Mouse (Mus musculus): ENCODE data around the gene Ap3d1. TPM values are rescaled to one million over a fixed set of nuclear protein-coding genes. Genes with fewer than 3 reads are reported as not detected.

The Ap3d1 gene
- polyA plus RNA-seq, 1 experiment from 2014 or later = 80.6 TPM

DNA sequence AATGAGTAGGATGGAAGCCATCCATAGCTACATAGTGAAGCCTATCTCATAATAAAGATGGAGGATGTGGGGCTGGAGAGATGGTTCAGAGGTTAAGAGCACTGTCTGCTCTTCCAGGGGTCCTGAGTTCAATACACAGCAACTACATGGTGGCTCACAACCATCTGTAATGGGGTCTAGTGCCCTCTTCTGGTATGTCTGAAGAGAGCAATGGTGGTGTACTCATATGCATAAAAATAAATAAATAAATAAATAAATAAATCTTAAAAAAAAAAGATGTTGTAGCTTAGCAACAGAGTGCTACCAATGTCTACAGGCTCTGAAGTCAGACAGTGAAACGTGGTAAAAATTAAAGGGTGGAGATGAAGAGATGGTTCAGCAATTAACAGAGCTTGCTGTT lies 3.4 kb downstream of the Ap3d1 start:
- H3K27ac ChIP-seq (ENCODE audit: low read depth, low read length) = no peak overlapping the region
- H3K9ac ChIP-seq (ENCODE audit: low read depth, low read length) = no peak overlapping the region
- H3K4me3 ChIP-seq (ENCODE audit: low read length) = no peak overlapping the region
- H3K4me1 ChIP-seq (ENCODE audit: control insufficient read depth, insufficient read depth, low read length) = peaks cover 21% of the 10 kb centered on the region
- H3K27me3 ChIP-seq (ENCODE audit: control insufficient read depth, insufficient read depth, low read length) = no peaks in the 10 kb centered on the region
- no peak for ATAC-seq (ENCODE audit: low FRiP score, low TSS enrichment)
- 82% methylated on average over 1 of the region's 1 CpGs for WGBS
- peaks cover 6% of the 10 kb centered on the region for H3K36me3 ChIP-seq (ENCODE audit: control insufficient read depth, insufficient read depth, low read length)
- H3K4me2 ChIP-seq (replicated peaks; ENCODE audit: low read depth, low read length) = no peak overlapping the region
- no peaks in the 10 kb centered on the region for H3K9me3 ChIP-seq (ENCODE audit: control insufficient read depth, low read length)

DNA sequence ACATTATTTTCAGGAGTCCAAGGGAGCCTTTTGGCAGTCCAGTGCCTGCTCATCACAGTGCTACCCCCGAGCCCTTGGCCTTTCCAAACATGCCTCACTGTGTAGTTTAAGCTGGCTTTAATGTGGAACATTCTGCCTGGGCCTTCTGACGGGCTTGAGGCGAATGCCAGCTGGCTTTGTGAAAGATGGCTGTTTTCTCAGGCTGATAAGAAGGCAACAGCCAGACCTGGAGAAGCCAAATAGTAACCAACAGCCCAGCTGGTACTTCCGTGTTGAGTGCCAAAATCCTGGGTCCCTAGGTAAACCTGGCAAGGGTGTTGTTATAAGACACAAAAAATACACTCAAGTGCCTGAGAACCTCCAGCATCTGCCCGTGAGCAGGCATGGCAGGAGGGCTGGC lies 5.3 kb downstream of the Ap3d1 start:
- no peak overlapping the region for H3K27ac ChIP-seq (ENCODE audit: low read depth, low read length)
- no peak overlapping the region for H3K4me2 ChIP-seq (replicated peaks; ENCODE audit: low read depth, low read length)
- no peaks in the 10 kb centered on the region for H3K9me3 ChIP-seq (ENCODE audit: control insufficient read depth, low read length)
- no peak for ATAC-seq (ENCODE audit: low FRiP score, low TSS enrichment)
- H3K9ac ChIP-seq (ENCODE audit: low read depth, low read length) = no peak overlapping the region
- H3K36me3 ChIP-seq (ENCODE audit: control insufficient read depth, insufficient read depth, low read length) = peaks cover 21% of the 10 kb centered on the region
- WGBS = 78% methylated on average over 5 of the region's 5 CpGs
- peaks cover 16% of the 10 kb centered on the region for H3K4me1 ChIP-seq (ENCODE audit: control insufficient read depth, insufficient read depth, low read length)
- no peaks in the 10 kb centered on the region for H3K27me3 ChIP-seq (ENCODE audit: control insufficient read depth, insufficient read depth, low read length)
- no peak overlapping the region for H3K4me3 ChIP-seq (ENCODE audit: low read length)

DNA sequence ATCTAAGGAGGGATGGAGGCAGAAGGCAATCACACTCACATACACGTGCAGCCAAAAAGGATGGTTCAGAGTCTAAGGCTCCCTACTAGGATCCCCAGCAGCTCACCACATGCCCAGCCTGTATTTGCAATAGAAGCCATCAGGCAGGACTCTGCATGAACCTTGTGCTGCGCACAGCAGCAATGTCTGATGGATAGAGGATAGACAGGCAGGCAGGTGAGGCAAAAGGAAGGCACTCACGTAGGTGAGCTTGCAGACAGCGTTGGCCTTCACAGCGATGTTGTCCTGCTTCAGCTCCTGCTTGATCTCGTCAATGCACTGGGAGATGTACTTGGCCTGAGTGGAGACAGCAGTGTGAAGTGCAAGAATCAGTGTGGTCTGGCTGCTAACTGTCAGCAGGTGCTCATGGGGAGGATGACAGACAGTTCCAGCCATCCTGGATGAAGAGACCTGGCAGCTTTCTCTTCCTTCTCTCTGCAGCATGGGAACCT lies 9.4 kb downstream of the Ap3d1 start:
- no peaks in the 10 kb centered on the region for H3K27me3 ChIP-seq (ENCODE audit: control insufficient read depth, insufficient read depth, low read length)
- ATAC-seq (ENCODE audit: low FRiP score, low TSS enrichment) = no peak
- H3K9me3 ChIP-seq (ENCODE audit: control insufficient read depth, low read length) = no peaks in the 10 kb centered on the region
- peaks cover 60% of the 10 kb centered on the region for H3K36me3 ChIP-seq (ENCODE audit: control insufficient read depth, insufficient read depth, low read length)
- 96% methylated on average over 6 of the region's 6 CpGs for WGBS
- H3K4me3 ChIP-seq (ENCODE audit: low read length) = no peak overlapping the region
- no peak overlapping the region for H3K9ac ChIP-seq (ENCODE audit: low read depth, low read length)
- no peaks in the 10 kb centered on the region for H3K4me1 ChIP-seq (ENCODE audit: control insufficient read depth, insufficient read depth, low read length)
- H3K4me2 ChIP-seq (replicated peaks; ENCODE audit: low read depth, low read length) = no peak overlapping the region
- no peak overlapping the region for H3K27ac ChIP-seq (ENCODE audit: low read depth, low read length)

DNA sequence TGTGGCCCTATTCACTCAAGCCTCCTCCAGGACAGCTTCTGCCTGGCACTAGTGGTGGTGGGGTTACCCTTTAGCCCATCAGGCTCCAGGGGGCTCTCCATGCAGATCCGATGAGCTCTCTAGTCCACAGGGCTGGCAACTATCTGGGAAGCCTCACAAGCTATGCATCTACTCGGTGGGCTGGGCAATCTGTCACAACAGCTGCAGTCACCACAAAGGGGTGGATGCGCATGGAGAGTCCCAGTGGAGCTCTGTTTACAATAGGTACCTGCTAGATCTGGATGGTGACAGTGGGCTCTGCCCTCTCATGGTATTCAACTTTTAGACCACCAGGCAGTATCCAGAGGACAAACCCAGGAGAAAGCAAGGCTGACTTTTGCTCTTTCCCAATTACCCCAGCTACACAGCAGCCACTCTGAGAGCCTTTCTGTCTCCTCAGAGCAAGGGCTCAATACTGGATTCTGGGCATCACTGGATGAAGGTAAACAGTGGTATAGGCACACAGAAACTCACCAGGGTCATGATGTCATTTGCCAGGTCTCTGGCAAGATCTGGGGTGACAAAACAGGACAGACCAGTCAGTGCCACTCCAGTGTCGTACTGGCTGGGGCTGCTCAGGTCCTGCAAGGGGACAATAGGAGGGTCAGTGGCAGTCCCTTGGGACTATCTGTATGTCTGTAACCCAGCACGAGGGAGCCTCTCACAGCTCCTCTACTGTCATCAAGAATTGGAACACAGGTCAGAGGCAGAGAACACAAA lies 14.5 kb downstream of the Ap3d1 start:
- Histone ChIP-seq H3K27me3 (ENCODE audit: control insufficient read depth, insufficient read depth, low read length) (no peaks in the 10 kb centered on the region), H3K36me3 (ENCODE audit: control insufficient read depth, insufficient read depth, low read length) (peaks cover 92% of the 10 kb centered on the region), H3K4me2 (replicated peaks; ENCODE audit: low read depth, low read length) (no peak overlapping the region), H3K27ac (ENCODE audit: low read depth, low read length) (no peak overlapping the region), H3K9ac (ENCODE audit: low read depth, low read length) (no peak overlapping the region), H3K4me3 (ENCODE audit: low read length) (no peak overlapping the region), H3K9me3 (ENCODE audit: control insufficient read depth, low read length) (no peaks in the 10 kb centered on the region), H3K4me1 (ENCODE audit: control insufficient read depth, insufficient read depth, low read length) (no peaks in the 10 kb centered on the region)
- no peak for ATAC-seq (ENCODE audit: low FRiP score, low TSS enrichment)
- WGBS = 85% methylated on average over 5 of the region's 5 CpGs

DNA sequence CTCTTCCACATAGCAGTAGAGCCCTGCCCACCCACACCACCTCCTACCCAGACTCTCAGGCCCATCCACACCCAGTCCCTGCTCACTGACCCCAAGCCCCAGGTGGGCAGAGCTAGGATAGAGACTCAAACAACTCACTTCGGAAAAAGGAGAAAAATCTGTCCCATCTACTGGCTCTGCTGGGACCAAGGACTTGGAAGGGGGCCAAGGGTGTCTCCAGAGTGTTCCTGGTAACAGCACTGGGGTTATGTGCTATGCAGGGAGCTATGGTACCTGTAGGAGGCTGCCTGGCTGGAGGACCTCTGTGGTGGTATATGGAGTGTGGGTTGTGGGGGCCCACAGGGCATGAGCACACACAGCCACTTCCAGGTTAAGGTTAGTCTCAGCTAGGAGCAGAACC lies 24.8 kb downstream of the Ap3d1 start:
- H3K4me1 ChIP-seq (ENCODE audit: control insufficient read depth, insufficient read depth, low read length) = no peaks in the 10 kb centered on the region
- no peak overlapping the region for H3K9ac ChIP-seq (ENCODE audit: low read depth, low read length)
- H3K27ac ChIP-seq (ENCODE audit: low read depth, low read length) = no peak overlapping the region
- no peaks in the 10 kb centered on the region for H3K27me3 ChIP-seq (ENCODE audit: control insufficient read depth, insufficient read depth, low read length)
- ATAC-seq (ENCODE audit: low FRiP score, low TSS enrichment) = no peak
- H3K9me3 ChIP-seq (ENCODE audit: control insufficient read depth, low read length) = no peaks in the 10 kb centered on the region
- 95% methylated on average over 1 of the region's 1 CpGs for WGBS
- no peak overlapping the region for H3K4me2 ChIP-seq (replicated peaks; ENCODE audit: low read depth, low read length)
- H3K4me3 ChIP-seq (ENCODE audit: low read length) = no peak overlapping the region
- H3K36me3 ChIP-seq (ENCODE audit: control insufficient read depth, insufficient read depth, low read length) = peaks cover 97% of the 10 kb centered on the region

DNA sequence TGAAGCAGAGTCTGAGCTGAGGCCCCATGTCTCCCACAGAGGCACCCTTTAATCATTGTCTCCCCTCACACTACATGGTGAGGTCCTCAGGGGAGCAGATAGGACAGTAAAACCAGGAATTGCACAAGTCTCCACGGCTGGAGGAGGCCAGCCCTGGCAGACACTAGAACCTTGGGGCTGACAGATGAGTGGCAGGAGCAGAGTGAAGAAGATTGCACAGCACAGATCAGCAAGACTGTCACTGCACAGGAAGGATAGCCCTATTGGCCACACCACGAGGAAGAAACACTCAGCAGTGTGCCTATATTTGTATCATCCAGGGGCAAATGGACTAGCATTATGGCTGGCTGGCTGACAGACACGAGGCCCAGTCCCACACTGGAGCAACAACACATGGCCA lies 31.2 kb downstream of the Ap3d1 start:
- WGBS = 87% methylated on average over 3 of the region's 3 CpGs
- Histone ChIP-seq H3K9ac (ENCODE audit: low read depth, low read length) (no peak overlapping the region), H3K4me1 (ENCODE audit: control insufficient read depth, insufficient read depth, low read length) (no peaks in the 10 kb centered on the region), H3K9me3 (ENCODE audit: control insufficient read depth, low read length) (no peaks in the 10 kb centered on the region), H3K4me3 (ENCODE audit: low read length) (no peak overlapping the region), H3K36me3 (ENCODE audit: control insufficient read depth, insufficient read depth, low read length) (peaks cover 98% of the 10 kb centered on the region), H3K27me3 (ENCODE audit: control insufficient read depth, insufficient read depth, low read length) (no peaks in the 10 kb centered on the region), H3K4me2 (replicated peaks; ENCODE audit: low read depth, low read length) (no peak overlapping the region), H3K27ac (ENCODE audit: low read depth, low read length) (no peak overlapping the region)
- ATAC-seq (ENCODE audit: low FRiP score, low TSS enrichment) = no peak

DNA sequence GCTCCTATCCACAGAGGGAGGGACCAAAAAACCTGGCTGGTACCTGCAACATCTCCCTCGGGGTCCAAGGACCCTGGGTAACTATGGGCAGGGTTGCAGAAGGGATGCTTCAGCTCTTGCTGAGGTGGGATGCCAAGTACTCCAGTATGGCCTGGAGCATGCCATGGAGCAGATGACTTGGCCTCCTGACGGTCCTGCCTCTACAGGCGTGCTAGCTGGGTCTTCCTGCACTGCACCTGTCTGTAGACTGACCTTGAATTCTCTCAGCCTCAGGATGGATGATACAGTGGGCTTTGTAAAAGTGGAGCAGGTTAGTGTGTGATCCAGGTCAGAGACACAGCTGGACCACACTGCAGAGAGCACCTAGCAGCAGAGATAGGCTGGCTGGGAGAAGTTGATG lies 36.6 kb downstream of the Ap3d1 start:
- ATAC-seq (ENCODE audit: low FRiP score, low TSS enrichment) = no peak
- no peaks in the 10 kb centered on the region for H3K9me3 ChIP-seq (ENCODE audit: control insufficient read depth, low read length)
- no peak overlapping the region for H3K4me3 ChIP-seq (ENCODE audit: low read length)
- H3K9ac ChIP-seq (ENCODE audit: low read depth, low read length) = no peak overlapping the region
- WGBS = 83% methylated on average over 3 of the region's 3 CpGs
- no peaks in the 10 kb centered on the region for H3K27me3 ChIP-seq (ENCODE audit: control insufficient read depth, insufficient read depth, low read length)
- peaks cover 15% of the 10 kb centered on the region for H3K4me1 ChIP-seq (ENCODE audit: control insufficient read depth, insufficient read depth, low read length)
- H3K4me2 ChIP-seq (replicated peaks; ENCODE audit: low read depth, low read length) = no peak overlapping the region
- peaks cover 46% of the 10 kb centered on the region for H3K36me3 ChIP-seq (ENCODE audit: control insufficient read depth, insufficient read depth, low read length)
- no peak overlapping the region for H3K27ac ChIP-seq (ENCODE audit: low read depth, low read length)

DNA sequence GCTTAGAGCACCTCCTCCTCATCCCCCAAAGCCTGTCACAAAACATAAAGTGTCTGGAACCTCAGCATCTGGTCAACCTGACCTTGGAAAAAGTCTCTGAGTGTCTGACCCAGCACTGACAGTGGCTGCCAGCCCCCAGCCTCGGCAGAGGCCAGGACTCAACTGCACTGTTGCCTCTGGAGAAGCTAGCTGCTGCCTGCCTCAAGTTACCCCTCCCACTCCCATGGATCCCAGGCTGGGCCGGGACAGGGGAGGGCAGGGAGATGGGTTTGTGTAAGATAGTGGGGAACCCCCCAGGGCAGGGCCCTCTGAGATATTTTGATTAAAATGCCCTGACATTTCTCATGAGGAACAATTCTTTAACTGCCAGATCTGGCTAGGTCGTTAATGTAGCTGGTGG lies 37.0 kb downstream of the Ap3d1 start:
- no peak for ATAC-seq (ENCODE audit: low FRiP score, low TSS enrichment)
- Histone ChIP-seq H3K27ac (ENCODE audit: low read depth, low read length) (no peak overlapping the region), H3K27me3 (ENCODE audit: control insufficient read depth, insufficient read depth, low read length) (no peaks in the 10 kb centered on the region), H3K4me2 (replicated peaks; ENCODE audit: low read depth, low read length) (no peak overlapping the region), H3K9ac (ENCODE audit: low read depth, low read length) (no peak overlapping the region), H3K4me1 (ENCODE audit: control insufficient read depth, insufficient read depth, low read length) (peaks cover 20% of the 10 kb centered on the region), H3K36me3 (ENCODE audit: control insufficient read depth, insufficient read depth, low read length) (peaks cover 42% of the 10 kb centered on the region), H3K9me3 (ENCODE audit: control insufficient read depth, low read length) (no peaks in the 10 kb centered on the region), H3K4me3 (ENCODE audit: low read length) (no peak overlapping the region)
- 68% methylated on average over 3 of the region's 3 CpGs for WGBS

DNA sequence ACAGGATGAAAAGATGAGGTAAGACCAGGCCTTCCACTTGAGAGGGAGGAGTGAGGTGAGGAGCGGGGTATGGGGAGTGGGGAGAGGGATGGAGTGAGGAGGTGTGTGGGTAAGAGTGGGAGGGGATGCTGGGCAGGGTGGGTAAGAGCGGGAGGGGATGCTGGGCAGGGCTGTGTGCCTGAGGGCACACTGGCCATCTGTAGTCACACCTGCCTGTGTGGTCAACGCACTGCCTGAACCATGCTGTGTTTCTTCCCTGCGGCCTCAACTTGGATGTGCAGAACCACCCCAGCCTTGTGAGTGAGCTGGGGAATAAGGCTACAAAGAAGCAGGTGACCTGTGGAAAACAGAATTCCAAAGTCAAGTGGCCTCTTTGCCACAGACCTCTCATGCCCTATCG lies 37.6 kb downstream of the Ap3d1 start:
- Histone ChIP-seq H3K36me3 (ENCODE audit: control insufficient read depth, insufficient read depth, low read length) (peaks cover 36% of the 10 kb centered on the region), H3K9me3 (ENCODE audit: control insufficient read depth, low read length) (no peaks in the 10 kb centered on the region), H3K4me3 (ENCODE audit: low read length) (no peak overlapping the region), H3K4me1 (ENCODE audit: control insufficient read depth, insufficient read depth, low read length) (peaks cover 21% of the 10 kb centered on the region), H3K27me3 (ENCODE audit: control insufficient read depth, insufficient read depth, low read length) (no peaks in the 10 kb centered on the region), H3K9ac (ENCODE audit: low read depth, low read length) (no peak overlapping the region), H3K4me2 (replicated peaks; ENCODE audit: low read depth, low read length) (no peak overlapping the region), H3K27ac (ENCODE audit: low read depth, low read length) (no peak overlapping the region)
- no peak for ATAC-seq (ENCODE audit: low FRiP score, low TSS enrichment)
- WGBS = 85% methylated on average over 5 of the region's 5 CpGs
